Mouse (Mus musculus) thymus, adult 2 months (tissue): ENCODE results near the gene Hist1h2an.
"Not testable (repeated sequence)": the region's sequence is repeated elsewhere in the genome, so short reads cannot be mapped to it uniquely, and the experiment has no call there.

Source experiments
- CTCF ChIP-seq: fragments of 200-500 bp; IDR thresholded peaks from 2 replicates; pipeline ENCODE4 v1.5.1; 2012; ENCODE audit warnings: mild to moderate bottlenecking, control low read depth, low read length, moderate library complexity, borderline replicate concordance; ENCODE audit not compliant: control insufficient read depth, poor library complexity, insufficient read depth; ENCODE audit errors: extremely low read depth
- POLR2A ChIP-seq: fragments of 200-500 bp; IDR thresholded peaks from 2 replicates; pipeline ENCODE4 v1.6.1; 2012; ENCODE audit warnings: mild to moderate bottlenecking, low read length, control low read depth, moderate library complexity; ENCODE audit not compliant: control insufficient read depth, poor library complexity, insufficient read depth; ENCODE audit errors: extremely low read depth

- TF ChIP-seq CTCF, POLR2A: not testable (repeated sequence)
These were observed 23.1 kb upstream of the Hist1h2an start, which contains the start of the genes Hist1h2bq and Hist1h2ao for GRCm38 (mm10) chr13:21810073-21810472.
